Mouse (Mus musculus) layer of hippocampus, adult 8-10 months (tissue): Measurements from ENCODE around the gene Pcx. TPM values are rescaled to one million over a fixed set of nuclear protein-coding genes. Genes with fewer than 3 reads are reported as not detected.
A peak's percentile ranks its signal among the peaks of the same experiment; 100 is the strongest.

Experiments used
- DNase-seq, 2 experiments: peaks; one replicate each; pipeline ENCODE4 v3.0.0; 2022; ENCODE audit warnings: low spot score in 2 of 2
- total RNA-seq, 4 experiments: library from RNA; stranded (reverse); gene quantifications; 2 replicates each; pipeline ENCODE4 v1.2.4; 2022

Pcx gene
- total RNA-seq = 10 to 100 TPM; 64.5 to 72.7 (median 68.1) TPM

GRCm38 (mm10) chr19:4509986-4510963, at the start of gene Pcx:
Gene Pcx, plus strand, starts transcription at chr19:4510472.
- peak; percentile 99 to 100 for DNase-seq

- DNase-seq = no peak
Measured at GRCm38 (mm10) chr19:4461981-4462380, 48.3 kb upstream of the Pcx start.

DNA sequence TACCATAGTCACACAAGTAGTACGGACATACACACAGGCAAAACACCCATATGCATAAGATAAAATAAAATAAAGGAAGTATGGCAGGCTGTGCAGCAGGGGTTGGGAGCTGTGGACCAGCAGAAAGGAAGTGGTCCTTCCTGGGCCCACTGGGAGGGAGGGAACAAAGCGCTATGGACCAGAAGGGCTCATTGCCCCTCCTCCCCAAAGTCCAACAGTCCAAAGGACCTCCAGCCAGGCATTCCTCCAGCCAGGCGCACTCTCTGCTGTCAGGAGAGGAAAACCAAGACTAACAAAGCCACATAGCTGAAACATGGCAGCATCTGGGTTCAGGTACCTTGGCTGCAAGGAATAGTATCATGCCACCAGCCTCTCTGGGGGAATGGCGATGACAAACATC, 45.6 kb upstream of the Pcx start:
- DNase-seq = no peak

DNA sequence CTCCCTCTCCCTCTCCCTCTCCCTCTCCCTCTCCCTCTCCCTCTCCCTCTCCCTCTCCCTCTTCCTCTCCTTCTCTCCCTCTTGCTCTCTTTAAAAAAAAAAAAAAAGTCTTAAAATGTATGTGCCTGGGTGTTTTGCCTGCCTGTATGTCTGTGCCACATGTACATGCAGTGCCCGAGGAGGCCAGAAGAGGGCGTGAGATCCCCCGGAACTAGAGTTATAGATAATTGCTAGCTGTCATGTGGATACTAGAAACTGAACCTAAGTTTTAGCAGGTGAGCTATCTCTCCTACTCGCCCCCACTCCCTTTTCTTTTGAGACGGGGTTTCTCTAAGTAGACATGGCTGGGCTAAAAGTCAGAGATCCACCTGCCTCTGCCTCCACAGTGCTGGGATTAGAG, 41.9 kb upstream of the Pcx start:
- no peak for DNase-seq

DNA sequence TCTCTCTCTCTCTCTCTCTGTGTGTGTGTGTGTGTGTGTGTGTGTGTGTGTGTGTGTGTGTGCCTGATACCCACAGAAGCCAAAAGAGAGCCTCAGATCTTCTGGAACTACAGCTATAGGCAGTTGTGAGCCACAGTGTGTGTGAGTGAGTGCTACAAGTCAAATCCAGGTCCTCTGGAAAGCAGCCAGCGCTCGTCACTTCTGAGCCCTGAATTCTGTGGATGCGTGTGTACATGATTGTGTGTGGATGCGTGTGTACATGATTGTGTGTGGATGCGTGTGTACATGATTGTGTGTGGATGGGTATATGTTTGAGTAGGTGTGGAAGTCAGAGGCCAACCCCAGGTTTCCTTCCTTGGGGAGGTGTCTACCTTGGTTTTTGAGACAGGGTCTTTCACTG, 36.7 kb upstream of the Pcx start:
- DNase-seq = no peak

GRCm38 (mm10) chr19:4474739-4475138, 35.5 kb upstream of the Pcx start:
- no peak for DNase-seq

GRCm38 (mm10) chr19:4475224-4475925, 34.9 kb upstream of the Pcx start:
- DNase-seq = no peak

- DNase-seq = peak in 1 of 2 experiments; percentile 35
Measured at GRCm38 (mm10) chr19:4476601-4477257, 33.5 kb upstream of the Pcx start.

DNA sequence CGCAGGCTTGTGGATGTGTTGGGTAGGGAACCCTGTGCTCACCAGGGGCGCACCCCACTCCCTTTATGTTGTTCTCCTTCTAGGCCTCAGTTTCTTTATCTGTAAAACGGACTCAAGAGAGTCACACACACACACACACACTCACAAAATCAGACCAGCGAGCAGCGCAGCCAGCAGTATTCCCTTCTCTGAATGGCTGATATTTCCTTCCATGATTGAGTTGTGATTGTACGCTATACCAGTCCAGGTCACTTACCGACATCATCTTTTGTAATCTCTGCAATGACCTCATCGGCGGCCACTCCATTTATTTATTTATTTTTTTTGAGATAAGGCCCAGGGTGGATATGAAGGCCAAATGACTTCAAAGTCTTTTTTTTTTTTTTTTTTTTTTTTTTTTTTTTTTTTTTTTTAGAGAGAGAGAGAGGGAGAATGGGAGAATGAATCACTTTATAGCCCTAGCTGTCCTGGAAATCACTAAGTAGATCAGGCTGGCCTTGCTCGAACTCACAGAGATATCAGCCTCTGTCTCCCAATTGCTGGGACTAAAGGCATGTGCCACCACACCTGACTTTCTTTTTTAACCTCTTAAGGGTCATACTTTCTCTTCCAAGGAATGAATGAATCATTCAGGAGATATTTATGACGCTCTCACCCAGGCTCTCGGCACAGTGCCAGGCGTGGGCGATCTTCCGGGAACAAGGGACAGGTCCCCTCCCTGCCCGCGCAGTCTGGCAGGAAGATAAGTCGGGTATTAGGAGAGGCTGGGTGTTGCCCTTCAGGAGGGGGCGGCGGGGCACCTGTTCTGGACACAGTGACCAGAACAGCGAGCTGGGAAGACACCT, 32.7 kb upstream of the Pcx start, which contains the start of gene Syt12:
Gene Syt12, minus strand, starts transcription at position 103 of the 845 bp plus-strand sequence.
- DNase-seq = no peak

DNA sequence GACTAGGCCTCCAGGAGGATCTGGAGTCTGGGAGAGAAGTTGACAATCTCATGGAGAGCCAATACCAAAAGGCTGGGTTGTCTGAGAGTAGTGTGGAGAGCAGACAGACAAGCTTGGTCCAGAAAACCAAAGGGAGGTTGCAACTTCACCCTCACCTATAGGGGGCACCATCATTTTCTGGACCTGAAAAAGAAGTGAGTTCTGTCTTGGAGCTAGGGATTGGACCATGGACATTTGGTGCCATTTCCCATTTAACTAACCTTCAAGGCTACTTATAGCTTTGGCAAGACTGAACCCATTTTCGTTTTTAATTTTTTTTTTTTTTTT, 32.1 kb upstream of the Pcx start:
- DNase-seq = no peak

DNA sequence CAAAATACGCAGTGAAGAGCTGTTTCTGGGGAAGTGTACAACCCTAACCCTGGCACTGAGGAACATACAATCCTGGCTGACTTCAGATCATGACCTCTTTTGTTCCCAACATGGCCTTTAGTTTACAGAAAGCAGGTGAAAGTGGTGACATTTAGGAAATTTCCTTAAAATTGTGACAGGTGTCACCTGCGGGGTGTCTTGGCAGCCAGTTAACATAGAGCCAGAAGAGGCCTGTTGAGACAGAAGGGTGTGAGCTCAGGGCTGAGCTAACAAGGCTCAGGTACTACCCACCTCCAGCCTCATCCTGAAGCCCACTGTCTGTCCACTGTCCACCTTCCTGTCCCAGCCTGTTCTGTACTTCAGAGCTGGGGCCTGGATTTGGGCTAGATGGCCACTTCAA, 30.2 kb upstream of the Pcx start:
- DNase-seq = no peak

DNA sequence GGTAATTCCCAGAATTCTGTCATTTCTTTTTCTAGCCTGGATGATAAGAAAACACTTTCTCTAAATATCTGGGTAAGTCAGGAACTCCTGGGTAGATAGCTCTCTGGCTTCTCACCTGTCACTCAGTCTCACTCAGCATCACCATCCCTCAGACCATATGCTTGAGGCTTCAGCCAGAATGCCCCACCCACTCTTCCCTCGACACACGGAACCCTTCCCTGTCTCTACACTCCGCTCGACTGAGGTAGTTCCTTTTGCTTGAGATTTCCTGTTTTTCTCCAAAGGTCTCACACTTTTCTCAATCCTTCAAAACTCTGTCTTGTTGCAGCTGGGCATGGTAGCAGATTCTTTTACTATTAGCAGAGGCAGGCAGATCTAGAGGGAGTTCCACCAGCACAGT, 28.9 kb upstream of the Pcx start:
- no peak for DNase-seq

GRCm38 (mm10) chr19:4482111-4482859, 28.0 kb upstream of the Pcx start:
- DNase-seq = no peak

DNA sequence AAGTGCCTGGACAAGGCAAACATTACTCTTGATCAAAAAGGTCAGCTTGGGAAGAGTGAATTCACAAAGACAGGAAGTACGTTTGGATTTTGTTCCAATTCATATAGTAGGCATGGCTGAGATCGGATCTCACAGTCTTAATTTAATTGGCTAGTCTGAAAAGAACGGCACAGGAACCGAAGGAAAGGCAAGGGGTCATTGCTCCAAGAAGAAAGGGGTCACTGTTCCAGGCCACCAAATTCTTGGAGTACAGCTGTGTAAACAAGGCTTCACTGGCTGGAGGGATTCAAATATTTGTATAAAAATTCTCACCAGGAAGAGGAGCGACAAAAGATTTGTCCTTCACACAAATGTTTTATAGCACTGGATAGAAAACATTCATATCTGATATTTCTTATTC, 25.3 kb upstream of the Pcx start:
- no peak for DNase-seq

GRCm38 (mm10) chr19:4487877-4488276, 22.4 kb upstream of the Pcx start:
- no peak for DNase-seq

GRCm38 (mm10) chr19:4491080-4491695, 19.1 kb upstream of the Pcx start:
- DNase-seq = no peak

DNA sequence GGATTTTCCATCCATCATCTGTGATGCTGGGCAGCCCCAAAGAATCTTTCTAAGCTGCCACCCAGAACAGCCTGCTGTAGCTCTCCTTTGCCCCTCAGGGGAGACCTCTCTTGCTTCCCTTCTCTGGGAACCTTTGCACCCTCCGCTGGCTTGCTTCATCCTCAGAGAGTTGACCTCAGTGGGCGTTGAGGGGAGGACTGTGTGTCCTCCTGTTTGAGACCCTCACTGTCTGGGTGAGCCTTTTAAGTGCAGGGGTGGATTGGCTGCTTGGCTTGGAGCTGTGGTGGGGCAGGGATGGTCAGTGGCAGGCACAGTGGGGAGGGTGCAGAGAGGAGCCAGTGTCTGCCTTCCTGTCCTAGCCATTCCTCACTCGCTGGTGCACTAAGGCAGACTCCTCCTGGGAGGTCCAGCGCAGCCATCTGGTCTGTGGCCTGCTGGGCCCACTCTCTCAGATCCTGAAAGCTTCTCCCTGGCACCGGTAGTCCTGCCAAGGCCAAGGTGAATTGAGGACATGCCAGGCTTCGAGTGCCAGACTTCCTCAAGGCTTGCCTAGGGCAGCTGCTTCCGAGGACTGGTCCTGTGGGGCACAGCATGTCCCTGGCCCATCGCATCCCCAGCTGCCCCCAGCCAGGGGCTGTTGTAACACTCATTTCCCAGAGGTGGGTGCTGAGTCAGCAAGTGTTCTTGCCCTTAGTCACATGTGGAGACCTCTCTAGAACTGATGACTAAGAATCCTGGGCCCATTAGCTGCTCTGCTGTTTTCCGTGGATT, 17.6 kb upstream of the Pcx start:
- DNase-seq = no peak

DNA sequence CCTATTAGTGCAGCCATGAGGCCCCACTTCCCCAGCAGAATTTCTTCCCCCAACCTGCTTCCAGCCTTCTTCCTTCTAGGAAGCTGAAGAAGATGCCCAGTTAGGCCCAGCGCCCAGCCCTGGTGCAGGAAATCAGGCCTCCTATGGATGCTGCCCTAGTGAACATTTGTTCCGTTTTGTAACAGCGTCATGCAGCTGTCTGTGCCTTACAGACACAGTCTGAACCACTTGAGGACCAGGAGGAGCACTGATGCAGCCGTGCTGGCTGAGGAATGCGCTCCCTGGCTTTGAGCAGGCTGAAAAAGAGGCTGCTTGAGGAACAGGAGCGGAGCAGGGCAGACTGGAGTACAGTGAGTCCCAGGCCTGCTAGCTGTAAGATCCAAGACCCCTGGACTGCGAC, 15.6 kb upstream of the Pcx start:
- no peak for DNase-seq

DNA sequence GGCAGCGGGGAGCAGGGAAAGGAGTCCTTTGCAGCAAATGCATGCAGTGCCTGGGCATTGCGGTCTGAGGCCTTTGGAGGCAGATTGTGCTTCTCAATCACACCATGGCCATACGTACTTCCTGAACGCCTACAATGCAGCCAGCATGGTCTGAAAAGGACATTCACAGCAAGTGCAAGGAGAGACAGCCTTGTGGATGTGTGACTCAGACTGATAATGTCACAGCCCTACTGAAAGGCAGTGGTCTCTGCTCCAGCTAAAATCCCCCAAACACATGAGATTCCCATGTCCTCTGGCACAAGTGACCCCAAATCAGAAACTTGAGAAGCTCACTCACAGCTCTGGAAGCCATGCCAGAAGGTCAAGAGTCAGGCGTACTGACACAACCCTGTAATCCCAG, 14.5 kb upstream of the Pcx start:
- no peak for DNase-seq
